Mouse (Mus musculus): ENCODE measurements around the gene Icam1. TPM values are rescaled to one million over a fixed set of nuclear protein-coding genes. Genes with fewer than 3 reads are reported as not detected.
"Not testable (repeated sequence)": the region's sequence is repeated elsewhere in the genome, so short reads cannot be mapped to it uniquely, and the experiment has no call there.

Icam1 gene
- polyA plus RNA-seq, 1 experiment: 13.1 TPM

- WGBS: 11% methylated on average over 22 of the region's 22 CpGs
- no peak for DNase-seq (ENCODE audit: low read depth, low spot score)
Measured at GRCm38 (mm10) chr9:21036666-21037065, 20.9 kb downstream of the Icam1 start.

DNA sequence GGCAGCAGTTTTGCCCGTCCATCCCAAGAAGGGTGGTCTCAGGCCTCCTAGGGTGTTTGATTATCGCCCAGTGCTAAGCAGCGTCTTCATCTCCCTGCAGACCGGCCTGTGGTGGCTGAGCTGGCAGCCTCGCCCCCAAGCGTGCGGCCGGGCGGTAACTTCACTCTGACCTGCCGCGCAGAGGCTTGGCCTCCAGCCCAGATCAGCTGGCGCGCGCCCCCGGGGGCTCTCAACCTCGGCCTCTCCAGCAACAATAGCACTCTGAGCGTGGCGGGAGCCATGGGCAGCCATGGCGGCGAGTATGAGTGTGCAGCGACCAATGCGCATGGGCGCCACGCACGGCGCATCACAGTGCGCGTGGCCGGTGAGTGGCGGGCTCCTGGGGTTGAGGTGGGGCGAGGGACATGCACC, 21.7 kb downstream of the Icam1 start:
- WGBS: 4% methylated on average over 31 of the region's 31 CpGs
- no peak for DNase-seq (ENCODE audit: low read depth, low spot score)

DNA sequence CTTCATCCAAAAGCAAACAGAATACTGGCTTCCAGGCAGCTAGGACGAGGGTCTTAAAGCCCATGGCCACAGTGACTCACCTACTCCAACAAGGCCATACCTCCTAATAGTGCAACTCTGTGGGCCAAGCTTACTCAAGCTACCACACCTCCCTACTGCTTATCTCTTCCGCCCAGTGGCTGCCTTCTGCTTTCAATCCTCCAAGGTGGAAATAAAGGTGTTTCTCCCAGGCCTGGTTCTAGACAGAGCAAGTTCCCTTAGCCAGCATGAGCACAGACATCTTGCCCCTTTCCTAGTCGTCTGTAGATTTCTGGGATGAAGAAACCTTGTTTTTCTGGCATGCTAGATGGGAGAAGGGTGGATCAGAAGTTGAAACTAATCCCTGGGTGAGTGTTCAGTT, 24.0 kb downstream of the Icam1 start:
- 88% methylated on average over 3 of the region's 3 CpGs for WGBS
- DNase-seq (ENCODE audit: low read depth, low spot score): no peak

DNA sequence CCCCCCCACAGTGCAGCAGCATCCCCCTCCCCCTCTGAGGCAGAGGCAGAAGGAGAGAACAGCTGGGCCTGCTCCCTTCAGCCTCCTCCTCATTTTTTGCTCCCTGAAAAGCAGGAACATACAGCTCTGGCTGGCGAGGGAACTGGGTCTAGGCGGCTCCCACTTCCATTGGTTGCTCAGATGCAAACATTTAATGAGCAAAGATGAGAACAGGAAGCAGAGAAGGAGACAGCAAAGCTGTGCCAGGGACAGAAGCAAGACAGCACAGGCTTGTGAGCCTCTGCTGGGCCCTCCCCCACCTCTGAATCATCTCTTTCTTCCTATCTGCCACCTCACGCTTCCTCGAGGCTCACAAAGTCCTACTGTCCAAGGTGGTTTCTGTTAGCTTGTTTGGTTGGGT, 25.5 kb downstream of the Icam1 start:
- DNase-seq (ENCODE audit: low read depth, low spot score): no peak
- 42% methylated on average over 4 of the region's 4 CpGs for WGBS

- DNase-seq (ENCODE audit: low read depth, low spot score): no peak
- WGBS: 85% methylated on average over 4 of the region's 4 CpGs
Measured at GRCm38 (mm10) chr9:21043563-21043962, 27.8 kb downstream of the Icam1 start.

- 72% methylated on average over 1 of the region's 1 CpGs for WGBS
- DNase-seq (ENCODE audit: low read depth, low spot score): not testable (repeated sequence)
Measured at GRCm38 (mm10) chr9:21044785-21045184, 29.0 kb downstream of the Icam1 start.

- no peak for DNase-seq (ENCODE audit: low read depth, low spot score)
- WGBS: 46% methylated on average over 3 of the region's 3 CpGs
Measured at GRCm38 (mm10) chr9:21045235-21045634, 29.4 kb downstream of the Icam1 start.

- WGBS: 58% methylated on average over 10 of the region's 10 CpGs
- DNase-seq (ENCODE audit: low read depth, low spot score): no peak
Measured at GRCm38 (mm10) chr9:21051578-21051977, 35.8 kb downstream of the Icam1 start.

- 93% methylated on average over 2 of the region's 2 CpGs for whole genome bisulfite sequencing
- DNase-seq (ENCODE audit: low read depth, low spot score): no peak
Measured at GRCm38 (mm10) chr9:21062928-21063327, 47.1 kb downstream of the Icam1 start.

- no peak for DNase-seq (ENCODE audit: low read depth, low spot score)
- WGBS: 87% methylated on average over 27 of the region's 27 CpGs
Measured at GRCm38 (mm10) chr9:21067006-21067684, 51.4 kb downstream of the Icam1 start, which contains the start of gene Zglp1. Gene Zglp1 (minus strand): TSS chr9:21067093.

- no peak for DNase-seq (ENCODE audit: low read depth, low spot score)
- WGBS: 3% methylated on average over 4 of the region's 4 CpGs
Measured at GRCm38 (mm10) chr9:21072641-21073040, 56.9 kb downstream of the Icam1 start.

GRCm38 (mm10) chr9:21073044-21073840, 57.5 kb downstream of the Icam1 start, which contains the start of the genes Gm49373 and Fdx1l:
Gene Gm49373 (minus strand): TSS chr9:21073096.
Gene Fdx1l (minus strand): TSS chr9:21073614.
- peak; percentile 83 for DNase-seq (ENCODE audit: low read depth, low spot score)
- 1% methylated on average over 58 of the region's 58 CpGs for WGBS

DNA sequence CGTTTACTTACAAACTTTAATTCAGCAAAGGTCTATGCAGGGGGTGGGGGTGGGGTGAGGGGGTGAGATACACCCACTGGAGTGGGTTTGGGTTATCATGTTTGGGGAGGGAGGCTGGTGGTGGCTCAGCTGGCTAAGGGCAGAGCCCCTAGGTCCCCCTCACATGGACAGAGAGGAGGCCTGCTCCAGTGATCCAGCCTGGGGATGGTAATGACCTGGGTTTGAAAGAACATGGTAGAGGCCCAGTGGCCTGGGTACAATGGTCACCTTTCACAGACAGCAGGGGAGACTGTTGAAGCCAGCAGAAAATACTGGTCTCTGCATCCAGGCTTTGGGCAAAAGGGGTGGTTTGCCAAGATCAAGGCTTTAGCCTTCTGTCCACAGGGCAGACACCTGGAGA, 58.4 kb downstream of the Icam1 start:
- no peak for DNase-seq (ENCODE audit: low read depth, low spot score)
- 57% methylated on average over 1 of the region's 1 CpGs for WGBS

- WGBS: 89% methylated on average over 3 of the region's 3 CpGs
- no peak for DNase-seq (ENCODE audit: low read depth, low spot score)
Measured at GRCm38 (mm10) chr9:21075625-21076024, 59.8 kb downstream of the Icam1 start.

Other genes with a start within 250 kb of the Icam1 start
- gene Col5a3, start 200.9 kb upstream of the Icam1 start, polyA plus RNA-seq (2012; rRNA removed): 3.9 and 4.5 TPM in 2 replicates
- not detected in 2 replicates for gene Rdh8, start 197.5 kb upstream of the Icam1 start, polyA plus RNA-seq (2012; rRNA removed)
- 17.5 and 28.1 TPM in 2 replicates for gene A230050P20Rik, start 147.3 kb upstream of the Icam1 start, polyA plus RNA-seq (2012; rRNA removed)
- 3.7 and 4.0 TPM in 2 replicates for gene Angptl6, start 136.3 kb upstream of the Icam1 start, polyA plus RNA-seq (2012; rRNA removed)
- gene Ppan, start 127.8 kb upstream of the Icam1 start, polyA plus RNA-seq (2012; rRNA removed): 49.0 and 60.7 TPM in 2 replicates
- gene Eif3g, start 117.4 kb upstream of the Icam1 start, polyA plus RNA-seq (2012; rRNA removed): 113 and 117 TPM in 2 replicates
- gene Dnmt1, start 56.1 kb upstream of the Icam1 start, polyA plus RNA-seq (2012; rRNA removed): 26.1 and 31.4 TPM in 2 replicates
- 3.6 and 3.8 TPM in 2 replicates for gene S1pr2, start 39.2 kb upstream of the Icam1 start, polyA plus RNA-seq (2012; rRNA removed)
- 97.6 and 106 TPM in 2 replicates for gene Mrpl4, start 13.2 kb upstream of the Icam1 start, polyA plus RNA-seq (2012; rRNA removed)
- 0.19 and 0.38 TPM in 2 replicates for gene Icam4, start 13.4 kb downstream of the Icam1 start, polyA plus RNA-seq (2012; rRNA removed)
- gene Icam5, start 16.1 kb downstream of the Icam1 start, polyA plus RNA-seq (2012; rRNA removed): 0.14 and 0.16 TPM in 2 replicates
- gene Zglp1, start 51.1 kb downstream of the Icam1 start, polyA plus RNA-seq (2012; rRNA removed): 0.21 and 1.7 TPM in 2 replicates
- gene Gm49373, start 57.1 kb downstream of the Icam1 start, polyA plus RNA-seq (2012; rRNA removed): 0.38 and 0.60 TPM in 2 replicates
- 36.7 and 37.6 TPM in 2 replicates for gene Fdx1l, start 57.6 kb downstream of the Icam1 start, polyA plus RNA-seq (2012; rRNA removed)
- 3.1 and 3.6 TPM in 2 replicates for gene Gm38431, start 76.0 kb downstream of the Icam1 start, polyA plus RNA-seq (2012; rRNA removed)
- gene Raver1, start 76.0 kb downstream of the Icam1 start, polyA plus RNA-seq (2012; rRNA removed): 62.4 and 99.9 TPM in 2 replicates
- 22.6 and 32.3 TPM in 2 replicates for gene Tyk2, start 115.3 kb downstream of the Icam1 start, polyA plus RNA-seq (2012; rRNA removed)
- 45.8 and 46.1 TPM in 2 replicates for gene Cdc37, start 134.0 kb downstream of the Icam1 start, polyA plus RNA-seq (2012; rRNA removed)
- gene Pde4a, start 149.7 kb downstream of the Icam1 start, polyA plus RNA-seq (2012; rRNA removed): 2.8 and 3.9 TPM in 2 replicates
- gene Keap1, start 223.4 kb downstream of the Icam1 start, polyA plus RNA-seq (2012; rRNA removed): 49.2 and 62.6 TPM in 2 replicates
- gene S1pr5, start 232.5 kb downstream of the Icam1 start, polyA plus RNA-seq (2012; rRNA removed): not detected in 2 replicates
- 93.2 and 106 TPM in 2 replicates for gene Atg4d, start 249.3 kb downstream of the Icam1 start, polyA plus RNA-seq (2012; rRNA removed)